Mouse (Mus musculus) megakaryocyte progenitor cell, adult 5-6 weeks (primary cell): ENCODE measurements around the gene Tmem235. TPM values are rescaled to one million over a fixed set of nuclear protein-coding genes. Genes with fewer than 3 reads are reported as not detected.

Experiments used
- ATAC-seq: replicated peaks from 2 replicates; pipeline ENCODE4 v1.8.0; 2016; ENCODE audit warnings: mild to moderate bottlenecking, moderate TSS enrichment, inconsistent platforms; ENCODE audit not compliant: poor library complexity
- total RNA-seq, 2 experiments: library from RNA; stranded (forward) in 1 of 2; stranded (reverse) in 1 of 2; fragments of 157-497, 149-512 nt in 1 of 2; fragments of 200-1000 nt in 1 of 2; gene quantifications; 2 replicates each; pipeline versions ENCODE4 v1.2.3 to v1.2.4; 2015 to 2017

The Tmem235 gene
- total RNA-seq, 2 experiments from 2014 or later: not detected

- no peak for ATAC-seq
These were observed 28.6 kb downstream of the Tmem235 start for GRCm38 (mm10) chr11:117888853-117889822.

- no peak for ATAC-seq
These were observed 29.4 kb downstream of the Tmem235 start for GRCm38 (mm10) chr11:117889887-117890340.

GRCm38 (mm10) chr11:117890519-117891282 lies 30.1 kb downstream of the Tmem235 start:
- no peak for ATAC-seq

GRCm38 (mm10) chr11:117891581-117892175 lies 31.1 kb downstream of the Tmem235 start:
- peak; percentile 41 for ATAC-seq

- ATAC-seq: no peak
These were observed 31.6 kb downstream of the Tmem235 start for GRCm38 (mm10) chr11:117892199-117892598.

- peak; percentile 34; the same call in 1 of the 2 replicates for ATAC-seq
These were observed 34.1 kb downstream of the Tmem235 start for GRCm38 (mm10) chr11:117894676-117895075.

- ATAC-seq: no peak
These were observed 36.0 kb downstream of the Tmem235 start for GRCm38 (mm10) chr11:117896533-117896932.

- ATAC-seq: no peak
These were observed 41.7 kb downstream of the Tmem235 start for GRCm38 (mm10) chr11:117902282-117902681.

- no peak for ATAC-seq
These were observed 43.9 kb downstream of the Tmem235 start for GRCm38 (mm10) chr11:117904442-117904841.

GRCm38 (mm10) chr11:117909337-117909736 lies 48.8 kb downstream of the Tmem235 start:
- peak; percentile 37; the same call in 1 of the 2 replicates for ATAC-seq

- peak; percentile 87 for ATAC-seq
These were observed 52.3 kb downstream of the Tmem235 start for GRCm38 (mm10) chr11:117912684-117913352.

- no peak for ATAC-seq
These were observed 54.0 kb downstream of the Tmem235 start for GRCm38 (mm10) chr11:117914531-117914930.

Other genes starting within 250 kb of the Tmem235 start
- gene Tnrc6c, start 206.5 kb upstream of the Tmem235 start, total RNA-seq (2015): 18.8 and 22.1 TPM in 2 replicates
- gene Tnrc6c, start 206.5 kb upstream of the Tmem235 start, total RNA-seq (2017): 17.8 and 19.8 TPM in 2 replicates
- 2.1 and 3.1 TPM in 2 replicates for gene Tmc8, start 78.7 kb upstream of the Tmem235 start, total RNA-seq (2015)
- gene Tmc8, start 78.7 kb upstream of the Tmem235 start, total RNA-seq (2017): 2.0 and 2.1 TPM in 2 replicates
- gene Tmc6, start 78.6 kb upstream of the Tmem235 start, total RNA-seq (2015): 34.0 and 50.6 TPM in 2 replicates
- gene Tmc6, start 78.6 kb upstream of the Tmem235 start, total RNA-seq (2017): 8.6 and 13.1 TPM in 2 replicates
- 0.37 and 0.76 TPM in 2 replicates for gene 6030468B19Rik, start 63.1 kb upstream of the Tmem235 start, total RNA-seq (2015)
- gene 6030468B19Rik, start 63.1 kb upstream of the Tmem235 start, total RNA-seq (2017): not detected in 2 replicates
- 2.2 and 2.5 TPM in 2 replicates for gene Gm20708, start 51.1 kb upstream of the Tmem235 start, total RNA-seq (2015)
- 0.92 TPM in 1 of 2 replicates, not detected in the other for gene Gm20708, start 51.1 kb upstream of the Tmem235 start, total RNA-seq (2017)
- gene Syngr2, start 51.1 kb upstream of the Tmem235 start, total RNA-seq (2015): 223 and 243 TPM in 2 replicates
- gene Syngr2, start 51.1 kb upstream of the Tmem235 start, total RNA-seq (2017): 154 and 164 TPM in 2 replicates
- gene Afmid, start 34.8 kb upstream of the Tmem235 start, total RNA-seq (2015): 0.85 and 1.5 TPM in 2 replicates
- gene Afmid, start 34.8 kb upstream of the Tmem235 start, total RNA-seq (2017): 2.6 and 3.0 TPM in 2 replicates
- 186 and 198 TPM in 2 replicates for gene Tk1, start 34.7 kb upstream of the Tmem235 start, total RNA-seq (2015)
- gene Tk1, start 34.7 kb upstream of the Tmem235 start, total RNA-seq (2017): 94.8 and 108 TPM in 2 replicates
- 179 and 200 TPM in 2 replicates for gene Birc5, start 11.5 kb upstream of the Tmem235 start, total RNA-seq (2015)
- gene Birc5, start 11.5 kb upstream of the Tmem235 start, total RNA-seq (2017): 183 and 213 TPM in 2 replicates
- gene Tha1, start 12.7 kb downstream of the Tmem235 start, total RNA-seq (2015): 2.9 and 4.1 TPM in 2 replicates
- gene Tha1, start 12.7 kb downstream of the Tmem235 start, total RNA-seq (2017): 3.1 and 4.6 TPM in 2 replicates
- gene Socs3, start 109.3 kb downstream of the Tmem235 start, total RNA-seq (2015): 0.76 and 0.96 TPM in 2 replicates
- 0.79 and 1.1 TPM in 2 replicates for gene Socs3, start 109.3 kb downstream of the Tmem235 start, total RNA-seq (2017)
- 13.0 and 14.7 TPM in 2 replicates for gene Pgs1, start 125.5 kb downstream of the Tmem235 start, total RNA-seq (2015)
- gene Pgs1, start 125.5 kb downstream of the Tmem235 start, total RNA-seq (2017): 15.6 and 18.7 TPM in 2 replicates